Mouse (Mus musculus) heart, adult 2 months (tissue): ENCODE data around the gene Zcchc24.

Source experiments
- CTCF ChIP-seq: fragments of 200-600 bp; IDR thresholded peaks from 2 replicates; pipeline ENCODE4 v1.8.1; 2022; ENCODE audit warnings: antibody characterized with exemption, mild to moderate bottlenecking, moderate library complexity
- EP300 ChIP-seq: fragments of 200-500 bp; IDR thresholded peaks from 2 replicates; pipeline ENCODE4 v1.6.1; 2011; ENCODE audit warnings: low read depth, low read length, control low read depth; ENCODE audit not compliant: insufficient read depth
- POLR2A ChIP-seq: fragments of 200-500 bp; IDR thresholded peaks from 2 replicates; pipeline ENCODE4 v1.6.1; 2011; ENCODE audit warnings: mild to moderate bottlenecking, low read depth, low read length, control low read depth; ENCODE audit not compliant: insufficient read depth

GRCm38 (mm10) chr14:25686216-25686945 lies 82.5 kb downstream of the Zcchc24 start:
- TF ChIP-seq EP300, result no peak
- TF ChIP-seq POLR2A, result no peak
- no peak for TF ChIP-seq CTCF
